Mouse (Mus musculus) left cerebral cortex, postnatal 10 days (tissue): ENCODE results near the gene Olfr345. TPM values are rescaled to one million over a fixed set of nuclear protein-coding genes. Genes with fewer than 3 reads are reported as not detected.

ENCODE experiments used
- DNase-seq, 2 experiments: peaks; one replicate each; pipeline ENCODE4 v3.0.0; 2021 to 2022; ENCODE audit warnings: low spot score in 2 of 2, mixed read lengths in 1 of 2; ENCODE audit errors: extremely low spot score in 1 of 2
- intact Hi-C: fragments of 180-260 bp; cut with DNase I; formaldehyde crosslinking; loops from one replicate; pipeline ENCODE4 v1.15.1; 2025
- total RNA-seq, 2 experiments: library from RNA; stranded (reverse); gene quantifications; 2 replicates each; pipeline ENCODE4 v1.2.3; 2021

The Olfr345 gene
- total RNA-seq: not detected

DNA sequence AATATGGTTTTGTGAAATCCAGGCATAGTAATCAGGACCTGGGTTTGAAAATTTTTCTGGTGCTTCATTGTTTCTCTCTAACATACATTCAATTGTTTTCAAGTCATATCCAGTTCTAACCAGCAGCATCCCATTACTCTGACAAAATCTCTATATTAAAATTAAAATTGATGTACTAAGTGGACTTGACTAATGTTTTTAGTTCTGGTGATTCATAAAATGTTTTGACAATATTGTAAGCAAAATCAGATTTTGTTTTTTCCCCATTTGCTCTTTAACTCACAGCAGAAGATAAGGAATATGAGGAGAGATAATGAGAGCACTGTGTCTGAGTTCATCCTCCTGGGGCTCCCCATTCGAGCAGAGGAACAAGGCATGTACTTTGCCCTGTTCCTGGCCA is at the start of gene Olfr345:
Gene Olfr345, plus strand, starts transcription at position 301 of the 400 bp plus-strand sequence.
- no peak for DNase-seq
- intact Hi-C loops: no loop called here

DNA sequence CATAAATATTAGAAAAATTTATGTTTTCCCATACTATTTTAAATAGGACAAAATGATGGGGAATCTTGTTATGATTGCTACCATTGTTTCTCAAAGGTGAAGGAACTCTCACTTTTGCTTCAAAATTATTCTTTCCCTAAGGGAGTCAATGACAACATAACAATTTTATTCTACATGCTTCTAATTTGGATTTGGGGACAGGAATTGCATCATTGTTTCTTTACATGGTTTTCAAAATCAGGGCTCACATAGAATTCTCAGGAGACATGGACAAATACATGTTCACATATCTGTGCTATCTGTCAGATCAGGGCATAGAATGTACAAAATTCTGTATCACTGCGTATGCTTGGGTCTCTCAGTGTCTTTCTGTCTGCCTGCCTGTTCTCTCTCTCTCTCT is 45.6 kb downstream of the Olfr345 start, which contains the start of gene Olfr346:
Gene Olfr346, plus strand, starts transcription at position 301 of the 400 bp plus-strand sequence.
- intact Hi-C loops: no loop called here
- DNase-seq: no peak

Other genes starting within 250 kb of the Olfr345 start
- gene Olfr339, start 221.1 kb upstream of the Olfr345 start, total RNA-seq: not detected
- not detected for gene Olfr340, start 187.5 kb upstream of the Olfr345 start, total RNA-seq
- not detected for gene Olfr341, start 157.6 kb upstream of the Olfr345 start, total RNA-seq
- gene Olfr342, start 115.0 kb upstream of the Olfr345 start, total RNA-seq: not detected
- not detected for gene Olfr344, start 73.4 kb upstream of the Olfr345 start, total RNA-seq
- not detected for gene Olfr346, start 45.7 kb downstream of the Olfr345 start, total RNA-seq
- not detected for gene Olfr347, start 91.9 kb downstream of the Olfr345 start, total RNA-seq
- not detected for gene Olfr348, start 144.2 kb downstream of the Olfr345 start, total RNA-seq
- gene Olfr50, start 150.5 kb downstream of the Olfr345 start, total RNA-seq: not detected
- gene Olfr3, start 177.0 kb downstream of the Olfr345 start, total RNA-seq: not detected
- gene Olfr350, start 206.3 kb downstream of the Olfr345 start, total RNA-seq: not detected
- not detected for gene Olfr351, start 222.6 kb downstream of the Olfr345 start, total RNA-seq
- not detected for gene Olfr352, start 228.4 kb downstream of the Olfr345 start, total RNA-seq